Mouse (Mus musculus): ENCODE measurements around the gene Syt3.

- TF ChIP-seq CTCF (IDR thresholded peaks at IDR 0.05; ENCODE audit: low read depth, low read length) (no peak), GATA1 (IDR thresholded peaks at IDR 0.05; ENCODE audit: borderline replicate concordance, low read length) (no peak), TAL1 (conservative IDR thresholded peaks at IDR 0.05; ENCODE audit: low read depth, low read length) (no peak), POLR2AphosphoS5 (IDR thresholded peaks at IDR 0.05; ENCODE audit: insufficient replicate concordance, low read depth, low read length) (no peak), GATA2 (IDR thresholded peaks at IDR 0.05; ENCODE audit: borderline replicate concordance, low read depth, low read length) (no peak)
Measured at GRCm38 (mm10) chr7:44358012-44358411, 25.9 kb upstream of the Syt3 start.
